Mouse (Mus musculus) forebrain, embryonic 10.5 days (tissue): ENCODE results near the gene Slc31a1. TPM values are rescaled to one million over a fixed set of nuclear protein-coding genes. Genes with fewer than 3 reads are reported as not detected.

Experiments
- polyA plus RNA-seq: library from polyadenylated mRNA; unstranded; fragments of >200 nt; fragmentation: Nextera tagmentation; extraction: Ambion mirVana; gene quantifications from 2 replicates; pipeline ENCODE4 v1.2.1, GENCODE M21; 2016

The Slc31a1 gene
- polyA plus RNA-seq, 1 experiment from 2014 or later: 54.9 TPM

Other genes starting within 250 kb of the Slc31a1 start
- not detected in 2 replicates for gene Mup21, start 209.9 kb upstream of the Slc31a1 start, polyA plus RNA-seq
- 19.7 and 22.1 TPM in 2 replicates for gene Zfp37, start 129.7 kb upstream of the Slc31a1 start, polyA plus RNA-seq
- 8.6 and 10.1 TPM in 2 replicates for gene Slc31a2, start 98.2 kb upstream of the Slc31a1 start, polyA plus RNA-seq
- 18.1 and 18.5 TPM in 2 replicates for gene Fkbp15, start 179 bp upstream of the Slc31a1 start, polyA plus RNA-seq
- 202 and 205 TPM in 2 replicates for gene Cdc26, start 47.9 kb downstream of the Slc31a1 start, polyA plus RNA-seq
- 37.8 and 38.3 TPM in 2 replicates for gene Prpf4, start 48.1 kb downstream of the Slc31a1 start, polyA plus RNA-seq
- 0.17 TPM in 1 of 2 replicates, not detected in the other for gene Rnf183, start 74.5 kb downstream of the Slc31a1 start, polyA plus RNA-seq
- 14.6 and 17.4 TPM in 2 replicates for gene Wdr31, start 110.2 kb downstream of the Slc31a1 start, polyA plus RNA-seq
- 1.1 and 1.4 TPM in 2 replicates for gene Bspry, start 119.3 kb downstream of the Slc31a1 start, polyA plus RNA-seq
- 10.3 and 11.2 TPM in 2 replicates for gene Hdhd3, start 142.7 kb downstream of the Slc31a1 start, polyA plus RNA-seq
- gene Alad, start 159.2 kb downstream of the Slc31a1 start, polyA plus RNA-seq: 125 and 127 TPM in 2 replicates
- 145 and 147 TPM in 2 replicates for gene Pole3, start 164.3 kb downstream of the Slc31a1 start, polyA plus RNA-seq
- gene 4933430I17Rik, start 164.6 kb downstream of the Slc31a1 start, polyA plus RNA-seq: 1.3 and 1.5 TPM in 2 replicates
- gene Rgs3, start 199.1 kb downstream of the Slc31a1 start, polyA plus RNA-seq: 29.8 and 36.3 TPM in 2 replicates